Mouse (Mus musculus) left cerebral cortex, adult 2 months (tissue): Measurements from ENCODE around the gene Tln1. TPM values are rescaled to one million over a fixed set of nuclear protein-coding genes. Genes with fewer than 3 reads are reported as not detected.
"Not testable (repeated sequence)": the region's sequence is repeated elsewhere in the genome, so short reads cannot be mapped to it uniquely, and the experiment has no call there.

Experiments used
- DNase-seq, 2 experiments: peaks; one replicate each; pipeline ENCODE4 v3.0.0; 2021 to 2022; ENCODE audit warnings: low spot score in 2 of 2, mixed read lengths in 1 of 2; ENCODE audit errors: extremely low spot score in 1 of 2
- H3K27ac ChIP-seq: fragments of 200-600 bp; 2 replicates; pipeline ENCODE4 v1.8.1; 2022
- H3K4me3 ChIP-seq: fragments of 200-600 bp; 2 replicates; pipeline ENCODE4 v1.8.1; 2022
- CTCF ChIP-seq: fragments of 200-600 bp; IDR thresholded peaks from 2 replicates; pipeline ENCODE4 v1.8.1; 2022; ENCODE audit warnings: antibody characterized with exemption, mild to moderate bottlenecking, moderate library complexity
- intact Hi-C: fragments of 180-260 bp; cut with DNase I; formaldehyde crosslinking; loops from one replicate; pipeline ENCODE4 v1.15.1; 2025
- total RNA-seq, 2 experiments: library from RNA; stranded (reverse); gene quantifications; 2 replicates each; pipeline ENCODE4 v1.2.3; 2021

Gene Tln1
- total RNA-seq, 2 experiments from 2014 or later, result 50.7 to 52.2 TPM

GRCm38 (mm10) chr4:43497946-43498345 is 64.5 kb downstream of the Tln1 start:
- no peak for DNase-seq
- no peak for TF ChIP-seq CTCF
- H3K4me3 ChIP-seq, result no peak overlapping the region
- intact Hi-C loops, result loop anchor here (10.0 kb wide), 1 partner anchor 453 kb away; the partner anchor contains the start of gene Fam214b
- no peak overlapping the region for H3K27ac ChIP-seq

GRCm38 (mm10) chr4:43497405-43497804 is 65.1 kb downstream of the Tln1 start:
- no peak for DNase-seq
- intact Hi-C loops, result loop anchor here (10.0 kb wide), 1 partner anchor 453 kb away; the partner anchor contains the start of gene Fam214b
- Histone ChIP-seq H3K4me3 (no peak overlapping the region), H3K27ac (no peak overlapping the region)
- TF ChIP-seq CTCF, result no peak

- no peak for TF ChIP-seq CTCF
- no peak overlapping the region for H3K4me3 ChIP-seq
- H3K27ac ChIP-seq, result no peak overlapping the region
- DNase-seq, result no peak
- intact Hi-C loops, result loop anchor here (10.0 kb wide), 1 partner anchor 452 kb away; the partner anchor contains the start of gene Fam214b
Observed at GRCm38 (mm10) chr4:43496587-43496986, 65.9 kb downstream of the Tln1 start.

GRCm38 (mm10) chr4:43493846-43494240 is 68.6 kb downstream of the Tln1 start:
- H3K4me3 ChIP-seq, result peak overlapping the region; percentile 60
- H3K27ac ChIP-seq, result peak overlapping the region; percentile 93
- intact Hi-C loops, result loop anchor here (1.0 to 10.0 kb wide), 4 partner anchors 33 to 449 kb away; partner anchors contain the start of genes Creb3, Fam214b and Tln1
- no peak for TF ChIP-seq CTCF
- DNase-seq, result no peak

- peak overlapping the region; percentile 93 for H3K27ac ChIP-seq
- peak overlapping the region; percentile 60 for H3K4me3 ChIP-seq
- peak; percentile 96 for DNase-seq
- intact Hi-C loops, result loop anchor here (1.0 to 10.0 kb wide), 4 partner anchors 34 to 449 kb away; partner anchors contain the start of genes Creb3, Fam214b and Tln1
- peak; percentile 3 for TF ChIP-seq CTCF
Observed at GRCm38 (mm10) chr4:43493186-43493845, 69.2 kb downstream of the Tln1 start.

GRCm38 (mm10) chr4:43492821-43493185 is 69.7 kb downstream of the Tln1 start, which contains the start of gene Ccdc107:
Ccdc107 (plus strand) TSS chr4:43492900.
- H3K27ac ChIP-seq, result peak within 1 kb of the TSS; percentile 93
- peak within 1 kb of the TSS; percentile 60 for H3K4me3 ChIP-seq
- peak; percentile 90 to 95 for DNase-seq
- TF ChIP-seq CTCF, result no peak
- intact Hi-C loops, result loop anchor here (1.0 to 10.0 kb wide), 4 partner anchors 34 to 448 kb away; partner anchors contain the start of genes Creb3, Fam214b and Tln1

- TF ChIP-seq CTCF, result peak; percentile 32
- Histone ChIP-seq H3K27ac (peak overlapping the region; percentile 52), H3K4me3 (peak overlapping the region; percentile 60; the same call in 1 of the 2 replicates)
- no peak for DNase-seq
- intact Hi-C loops, result loop anchor here (5.0 to 10.0 kb wide), 2 partner anchors 35 to 447 kb away; partner anchors contain the start of gene Fam214b
Observed at GRCm38 (mm10) chr4:43492101-43492820, 70.2 kb downstream of the Tln1 start.

- no peak overlapping the region for H3K27ac ChIP-seq
- no peak for DNase-seq
- no peak for TF ChIP-seq CTCF
- intact Hi-C loops, result loop anchor here (5.0 to 10.0 kb wide), 2 partner anchors 36 to 446 kb away; partner anchors contain the start of gene Fam214b
- H3K4me3 ChIP-seq, result no peak overlapping the region
Observed at GRCm38 (mm10) chr4:43490801-43491200, 71.7 kb downstream of the Tln1 start.

GRCm38 (mm10) chr4:43489611-43490010 is 72.9 kb downstream of the Tln1 start:
- no peak for TF ChIP-seq CTCF
- Histone ChIP-seq H3K4me3 (no peak overlapping the region), H3K27ac (no peak overlapping the region)
- intact Hi-C loops, result loop anchor here (1.0 to 10.0 kb wide), 3 partner anchors 38 to 445 kb away; partner anchors contain the start of gene Fam214b
- no peak for DNase-seq

GRCm38 (mm10) chr4:43485666-43486065 is 76.8 kb downstream of the Tln1 start:
- intact Hi-C loops, H3K4me3 ChIP-seq, H3K27ac ChIP-seq, DNase-seq: not testable (repeated sequence)

GRCm38 (mm10) chr4:43483535-43484091 is 78.9 kb downstream of the Tln1 start, which contains the start of gene Sit1:
Sit1 (minus strand) TSS chr4:43483734.
- TF ChIP-seq CTCF, result no peak
- H3K27ac ChIP-seq, result no peak within 1 kb of the TSS
- DNase-seq, result no peak
- no peak within 1 kb of the TSS for H3K4me3 ChIP-seq
- intact Hi-C loops, result no loop called here

GRCm38 (mm10) chr4:43482591-43482990 is 79.9 kb downstream of the Tln1 start:
- H3K27ac ChIP-seq, result no peak overlapping the region
- H3K4me3 ChIP-seq, result no peak overlapping the region
- TF ChIP-seq CTCF, result no peak
- DNase-seq, result no peak
- intact Hi-C loops, result no loop called here
